Comparison of ENCODE assay signal across 8 mouse cellular contexts in the genomic region with DNA sequence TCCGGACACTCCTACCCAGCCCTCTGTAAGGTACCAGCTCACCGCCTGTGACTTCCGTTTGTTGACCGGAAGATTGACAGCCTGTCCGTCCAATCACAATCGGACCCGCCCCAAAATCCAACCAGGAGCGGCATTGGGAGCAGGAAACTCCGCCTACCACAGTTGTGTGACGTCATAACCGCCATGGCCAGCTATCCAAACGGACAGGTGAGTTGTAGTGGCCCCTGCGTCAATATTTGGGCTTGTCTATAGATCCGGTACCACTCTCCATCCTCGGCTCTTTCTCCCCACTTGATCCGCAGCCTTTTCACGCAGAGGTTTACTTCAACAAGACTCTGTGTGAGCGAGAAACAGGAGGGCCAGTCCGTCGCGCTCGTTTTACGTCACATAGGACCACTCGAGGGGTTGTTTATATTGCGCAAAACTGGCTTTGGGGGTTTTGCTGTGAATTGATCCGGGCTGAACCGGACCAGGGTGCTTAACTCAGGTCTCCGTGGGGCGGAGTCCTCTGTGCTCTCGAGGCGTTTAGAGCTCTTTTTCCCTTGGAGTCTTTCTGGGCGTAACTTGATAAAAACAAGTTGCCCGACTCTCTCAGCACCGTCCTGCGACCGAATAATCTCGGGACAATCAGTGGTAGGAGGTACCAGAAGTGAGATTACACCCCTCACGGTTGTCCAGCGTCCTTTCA. TPM values are rescaled to one million over a fixed set of nuclear protein-coding genes. Genes with fewer than 3 reads are reported as not detected.
A peak's percentile ranks its signal among the peaks of the same experiment; 100 is the strongest.
DNase-seq lines count a peak whose midpoint lies in the region; ATAC-seq and TF ChIP-seq lines count a peak whose summit lies in the region.

No protein-coding gene starts in this region.

- DNase-seq in Patski (ENCODE audit: low read depth, low spot score) = peak; percentile 97
- peak; percentile 100 for DNase-seq in cerebellum, postnatal 14 days
- DNase-seq in frontal cortex, postnatal 25 days (ENCODE audit: low spot score in 2 of 2) = peak; percentile 100
- DNase-seq in hindbrain, embryonic 14.5 days (ENCODE audit: low spot score) = peak; percentile 100
- peak; percentile 99 to 100 for DNase-seq in layer of hippocampus, postnatal 36 days
- peak; percentile 100 for DNase-seq in lung, postnatal 36 days
- DNase-seq in retina, postnatal 1 day = peak; percentile 99
- DNase-seq in urinary bladder, adult 18-20 months (ENCODE audit: low spot score in 2 of 2) = peak; percentile 99

- in situ Hi-C loops in Patski (cut with MboI; ENCODE audit: low pct_unique_long_range_greater_than_20kb) = no loop called here

- H3K9ac ChIP-seq in hindbrain, embryonic 14.5 days = peak overlapping the region; percentile 69

- no peaks in the 10 kb centered on the region for H3K9me3 ChIP-seq in hindbrain, embryonic 14.5 days (ENCODE audit: control insufficient read depth, low read length)

- POLR2A ChIA-PET in Patski (lab: Charles Lee) = no interaction called here

- peak overlapping the region; percentile 72 for H3K4me2 ChIP-seq in hindbrain, embryonic 14.5 days (replicated peaks)

- peaks cover 16% of the 10 kb centered on the region; the same call in 1 of the 2 replicates for H3K4me1 ChIP-seq in hindbrain, embryonic 14.5 days (replicated peaks; ENCODE audit: control insufficient read depth, insufficient read depth, low read length)

- H3K27me3 ChIP-seq in Patski = no peaks in the 10 kb centered on the region
- no peaks in the 10 kb centered on the region; the same call in 1 of the 2 replicates for H3K27me3 ChIP-seq in hindbrain, embryonic 14.5 days (ENCODE audit: control insufficient read depth, insufficient read depth, low read length)

- H3K4me3 ChIP-seq in hindbrain, embryonic 14.5 days (replicated peaks; ENCODE audit: low read length) = peak overlapping the region; percentile 67

- CTCF ChIA-PET in Patski (lab: Charles Lee) = interaction anchor here (1.6 kb wide), 1 partner anchor 18 kb away, joined by 3 read pairs; no protein-coding TSS in a partner anchor

- no peak for TF ChIP-seq CTCF in Patski (IDR thresholded peaks at IDR 0.05)

- ATAC-seq in Patski = peak; percentile 45
- ATAC-seq in hindbrain, embryonic 14.5 days (ENCODE audit: low FRiP score) = peak; percentile 95

- H3K36me3 ChIP-seq in hindbrain, embryonic 14.5 days (replicated peaks; ENCODE audit: control insufficient read depth, insufficient read depth) = no peaks in the 10 kb centered on the region

- 2% methylated on average over 39 of the region's 39 CpGs for WGBS in hindbrain, embryonic 14.5 days

- peak overlapping the region; percentile 70 for H3K27ac ChIP-seq in hindbrain, embryonic 14.5 days

RNA-seq across cellular contexts. Expression of a gene that starts 5.2 kb away (rescaled TPM):
- 63.2 TPM for polyA plus RNA-seq in Patski (2021)
- 66.0 and 77.7 TPM in 2 replicates for polyA plus RNA-seq in hindbrain, embryonic 14.5 days (2014; fragmentation: Nextera tagmentation; extraction: Ambion mirVana)
- total RNA-seq in layer of hippocampus, postnatal 36 days (2021) = 10 to 100 TPM; 63.7 TPM

RNA-seq across cellular contexts. Expression of a gene that starts 31.6 kb away (rescaled TPM):
- polyA plus RNA-seq in Patski (2021) = 0.23 TPM
- polyA plus RNA-seq in hindbrain, embryonic 14.5 days (2014; fragmentation: Nextera tagmentation; extraction: Ambion mirVana) = 1.7 and 2.3 TPM in 2 replicates
- 1 to 10 TPM; 2.7 to 3.1 TPM for total RNA-seq in layer of hippocampus, postnatal 36 days (2021)

RNA-seq across cellular contexts. Expression of a gene that starts 59.9 kb away (rescaled TPM):
- 0.67 TPM for polyA plus RNA-seq in Patski (2021)
- 10.1 and 11.1 TPM in 2 replicates for polyA plus RNA-seq in hindbrain, embryonic 14.5 days (2014; fragmentation: Nextera tagmentation; extraction: Ambion mirVana)
- total RNA-seq in layer of hippocampus, postnatal 36 days (2021) = 10 to 100 TPM; 12.4 to 16.3 TPM

Comparison
In these comparisons a context has a peak if more than half of its experiments do, and no peak if none do; other contexts are left out.
1. Peak in every context shown above with its lines: DNase-seq, ATAC-seq, H3K4me3 ChIP-seq and H3K27ac ChIP-seq.